9 mouse cellular contexts compared by ENCODE assay signal in genomic region chr5:104058021-104058420, GRCm38 (mm10). TPM values are rescaled to one million over a fixed set of nuclear protein-coding genes. Genes with fewer than 3 reads are reported as not detected.
DNase-seq lines count a peak whose midpoint lies in the region; ATAC-seq and TF ChIP-seq lines count a peak whose summit lies in the region.
"Had no signal": no experiment of that assay in that cellular context is flagged by ENCODE, and none has a peak within 500 bp of the region (broad histone marks: within the 10 kb centered on the region; RNA-seq: fewer than 3 reads in every experiment).

No protein-coding gene starts in this region.

- peak; percentile 82 for TF ChIP-seq CTCF in heart, adult 2 months (IDR thresholded peaks at IDR 0.05)
- peak; percentile 75; the same call in 1 of the 2 replicates for TF ChIP-seq CTCF in testis, adult 2 months (IDR thresholded peaks at IDR 0.05; ENCODE audit: control insufficient read depth, insufficient read depth, insufficient replicate concordance, low read depth, low read length)
- TF ChIP-seq CTCF in spleen, adult 2 months (IDR thresholded peaks at IDR 0.05; ENCODE audit: extremely low read depth, insufficient read depth, insufficient read length, insufficient replicate concordance), result peak; percentile 78

- H3K79me2 ChIP-seq in heart, adult 2 months (replicated peaks; ENCODE audit: control insufficient read depth, insufficient read depth, low read length), result no peaks in the 10 kb centered on the region

- no peak overlapping the region for H3K27ac ChIP-seq in heart, adult 2 months
- H3K27ac ChIP-seq in testis, adult 2 months (ENCODE audit: control insufficient read depth, insufficient read depth, low read depth, low read length), result no peak overlapping the region
- H3K27ac ChIP-seq in limb, embryonic 11.5 days (replicated peaks; ENCODE audit: low read depth, low read length), result no peak overlapping the region
- H3K27ac ChIP-seq in spleen, adult 2 months (ENCODE audit: insufficient read depth, low read length), result no peak overlapping the region
- no peak overlapping the region for H3K27ac ChIP-seq in neural tube, embryonic 15.5 days (replicated peaks)
- H3K27ac ChIP-seq: neural tube, embryonic 12.5 days had no signal

- H3K9ac ChIP-seq in heart, adult 2 months (ENCODE audit: low read depth, low read length), result no peak overlapping the region
- no peak overlapping the region for H3K9ac ChIP-seq in limb, embryonic 11.5 days (ENCODE audit: low read length)
- no peak overlapping the region for H3K9ac ChIP-seq in neural tube, embryonic 15.5 days (replicated peaks)
- H3K9ac ChIP-seq: neural tube, embryonic 12.5 days had no signal

- no peaks in the 10 kb centered on the region for H3K27me3 ChIP-seq in heart, adult 2 months (ENCODE audit: control insufficient read depth, insufficient read depth, low read length)
- no peaks in the 10 kb centered on the region for H3K27me3 ChIP-seq in testis, adult 2 months (ENCODE audit: control insufficient read depth, insufficient read depth, low read length)
- H3K27me3 ChIP-seq in limb, embryonic 11.5 days (ENCODE audit: control insufficient read depth, insufficient read depth, low read length), result no peaks in the 10 kb centered on the region
- H3K27me3 ChIP-seq in spleen, adult 2 months (ENCODE audit: control insufficient read depth, insufficient read depth, low read length), result no peaks in the 10 kb centered on the region
- no peaks in the 10 kb centered on the region for H3K27me3 ChIP-seq in neural tube, embryonic 15.5 days (replicated peaks)
- H3K27me3 ChIP-seq: neural tube, embryonic 12.5 days had no signal

- no peak overlapping the region for H3K4me3 ChIP-seq in heart, adult 2 months
- H3K4me3 ChIP-seq in testis, adult 2 months (ENCODE audit: control insufficient read depth, low read depth, low read length), result no peak overlapping the region
- H3K4me3 ChIP-seq in limb, embryonic 11.5 days (ENCODE audit: low read depth, low read length), result no peak overlapping the region
- H3K4me3 ChIP-seq in spleen, adult 2 months (ENCODE audit: extremely low read depth, insufficient read depth, insufficient read length), result no peak overlapping the region
- no peak overlapping the region for H3K4me3 ChIP-seq in neural tube, embryonic 15.5 days (replicated peaks)
- H3K4me3 ChIP-seq: neural tube, embryonic 12.5 days had no signal

- ATAC-seq in limb, embryonic 11.5 days (ENCODE audit: insufficient number of reproducible peaks, low FRiP score, low TSS enrichment, low read depth), result no peak
- no peak for ATAC-seq in neural tube, embryonic 15.5 days (ENCODE audit: low FRiP score)

- no peaks in the 10 kb centered on the region for H3K9me3 ChIP-seq in limb, embryonic 11.5 days (ENCODE audit: control insufficient read depth, low read length)
- no peaks in the 10 kb centered on the region for H3K9me3 ChIP-seq in neural tube, embryonic 15.5 days (replicated peaks)
- H3K9me3 ChIP-seq: neural tube, embryonic 12.5 days had no signal

- no peak overlapping the region for H3K4me2 ChIP-seq in limb, embryonic 11.5 days (ENCODE audit: low read depth, severe bottlenecking)
- no peak overlapping the region for H3K4me2 ChIP-seq in neural tube, embryonic 15.5 days
- H3K4me2 ChIP-seq: neural tube, embryonic 12.5 days had no signal

- no peaks in the 10 kb centered on the region; the same call in 1 of the 2 replicates for H3K4me1 ChIP-seq in heart, adult 2 months (ENCODE audit: control insufficient read depth, insufficient read depth, low read length)
- no peaks in the 10 kb centered on the region; the same call in 1 of the 2 replicates for H3K4me1 ChIP-seq in testis, adult 2 months (ENCODE audit: control insufficient read depth, insufficient read depth, low read length)
- no peaks in the 10 kb centered on the region for H3K4me1 ChIP-seq in limb, embryonic 11.5 days (ENCODE audit: control insufficient read depth, insufficient read depth, low read length)
- H3K4me1 ChIP-seq in spleen, adult 2 months (ENCODE audit: control insufficient read depth, insufficient read depth, insufficient read length), result no peaks in the 10 kb centered on the region
- peaks cover 7% of the 10 kb centered on the region; the same call in 1 of the 2 replicates for H3K4me1 ChIP-seq in neural tube, embryonic 15.5 days
- H3K4me1 ChIP-seq: neural tube, embryonic 12.5 days had no signal

- intact Hi-C loops in heart, adult 2 months (cut with DNase I), result no loop called here
- intact Hi-C loops in heart, postnatal 25 days (cut with DNase I), result loop anchor here (5.0 kb wide), 1 partner anchor 56 kb away; no protein-coding TSS in a partner anchor

- no peak for TF ChIP-seq POLR2A in heart, adult 2 months (IDR thresholded peaks at IDR 0.05; ENCODE audit: insufficient read depth, low read depth, low read length)
- TF ChIP-seq POLR2A in testis, adult 2 months (IDR thresholded peaks at IDR 0.05; ENCODE audit: control insufficient read depth, low read depth, low read length), result no peak
- no peak for TF ChIP-seq POLR2A in spleen, adult 2 months (IDR thresholded peaks at IDR 0.05; ENCODE audit: low read depth, low read length)

- no peak for TF ChIP-seq EP300 in heart, adult 2 months (IDR thresholded peaks at IDR 0.05; ENCODE audit: insufficient read depth, low read depth, low read length)

- WGBS in heart, adult 2 months, result 59% methylated on average over 15 of the region's 15 CpGs
- WGBS in limb, embryonic 11.5 days, result 70% methylated on average over 15 of the region's 15 CpGs
- WGBS in spleen, adult 2 months, result 62% methylated on average over 15 of the region's 15 CpGs
- WGBS in neural tube, embryonic 15.5 days, result 70% methylated on average over 15 of the region's 15 CpGs

- no peaks in the 10 kb centered on the region for H3K36me3 ChIP-seq in heart, adult 2 months (ENCODE audit: control insufficient read depth, insufficient read depth, low read length)
- peaks cover 2% of the 10 kb centered on the region for H3K36me3 ChIP-seq in testis, adult 2 months (ENCODE audit: control insufficient read depth, insufficient read depth, low read length)
- peaks cover 7% of the 10 kb centered on the region; the same call in 1 of the 2 replicates for H3K36me3 ChIP-seq in limb, embryonic 11.5 days (ENCODE audit: control insufficient read depth, insufficient read depth, low read length)
- H3K36me3 ChIP-seq in spleen, adult 2 months (ENCODE audit: control insufficient read depth, insufficient read depth, low read length), result peaks cover 24% of the 10 kb centered on the region
- H3K36me3 ChIP-seq in neural tube, embryonic 15.5 days, result peaks cover 32% of the 10 kb centered on the region

- DNase-seq in heart, adult 2 months, result peak; percentile 36 to 71
- no peak for DNase-seq in heart, postnatal 25 days (ENCODE audit: low spot score)
- DNase-seq in testis, postnatal 14 days (ENCODE audit: low spot score), result no peak
- peak; percentile 40 for DNase-seq in embryo, embryonic 10.5 days (ENCODE audit: low spot score)
- peak; percentile 63 for DNase-seq in limb, embryonic 11.5 days (ENCODE audit: low spot score)
- DNase-seq in spleen, adult 2 months (ENCODE audit: low read depth in 1 of 2, low spot score in 2 of 2), result peak in 1 of 2 experiments; percentile 48

RNA-seq across cellular contexts. Expression of gene Nudt9, which starts 11.9 kb away (rescaled TPM):
- total RNA-seq in heart, adult 2 months (2021), result 10 to 100 TPM; 48.3 to 59.1 TPM
- polyA plus RNA-seq in heart, adult 2 months (2012; rRNA removed), result 38.7 and 39.0 TPM in 2 replicates
- 10 to 100 TPM; 51.4 to 52.3 TPM for total RNA-seq in heart, postnatal 25 days (2021)
- polyA plus RNA-seq in testis, adult 2 months (2012; rRNA removed), result 170 and 195 TPM in 2 replicates
- polyA plus RNA-seq in limb, embryonic 11.5 days (2014; fragmentation: Nextera tagmentation; extraction: Ambion mirVana), result 66.4 and 67.7 TPM in 2 replicates
- polyA plus RNA-seq in spleen, adult 2 months (2012; rRNA removed), result 27.7 and 39.1 TPM in 2 replicates
- 73.0 and 73.2 TPM in 2 replicates for polyA plus RNA-seq in neural tube, embryonic 15.5 days (2015; fragmentation: Nextera tagmentation; extraction: Ambion mirVana)

RNA-seq across cellular contexts. Expression of gene Gm17660, which starts 19.4 kb away (rescaled TPM):
- total RNA-seq in heart, adult 2 months (2021), result not detected
- polyA plus RNA-seq in heart, adult 2 months (2012; rRNA removed), result not detected in 2 replicates
- not detected for total RNA-seq in heart, postnatal 25 days (2021)
- polyA plus RNA-seq in testis, adult 2 months (2012; rRNA removed), result 0.26 and 0.62 TPM in 2 replicates
- polyA plus RNA-seq in limb, embryonic 11.5 days (2014; fragmentation: Nextera tagmentation; extraction: Ambion mirVana), result not detected in 2 replicates
- not detected in 2 replicates for polyA plus RNA-seq in spleen, adult 2 months (2012; rRNA removed)
- not detected in 2 replicates for polyA plus RNA-seq in neural tube, embryonic 15.5 days (2015; fragmentation: Nextera tagmentation; extraction: Ambion mirVana)
- polyA plus RNA-seq: neural tube, embryonic 12.5 days had no signal

RNA-seq across cellular contexts. Expression of gene Hsd17b11, which starts 36.3 kb away (rescaled TPM):
- total RNA-seq in heart, adult 2 months (2021), result 10 to 100 TPM; 23.1 to 30.8 TPM
- 14.0 and 20.6 TPM in 2 replicates for polyA plus RNA-seq in heart, adult 2 months (2012; rRNA removed)
- total RNA-seq in heart, postnatal 25 days (2021), result 10 to 100 TPM; 25.2 to 29.6 TPM
- 5.1 and 5.5 TPM in 2 replicates for polyA plus RNA-seq in testis, adult 2 months (2012; rRNA removed)
- 2.5 and 2.6 TPM in 2 replicates for polyA plus RNA-seq in limb, embryonic 11.5 days (2014; fragmentation: Nextera tagmentation; extraction: Ambion mirVana)
- 12.2 and 13.0 TPM in 2 replicates for polyA plus RNA-seq in spleen, adult 2 months (2012; rRNA removed)
- 4.3 TPM in 2 replicates for polyA plus RNA-seq in neural tube, embryonic 15.5 days (2015; fragmentation: Nextera tagmentation; extraction: Ambion mirVana)

RNA-seq across cellular contexts. Expression of gene Sparcl1, which starts 55.5 kb away (rescaled TPM):
- 100 to 1,000 TPM; 182 to 219 TPM for total RNA-seq in heart, adult 2 months (2021)
- polyA plus RNA-seq in heart, adult 2 months (2012; rRNA removed), result 122 and 281 TPM in 2 replicates
- 100 to 1,000 TPM; 191 to 258 TPM for total RNA-seq in heart, postnatal 25 days (2021)
- 15.8 and 23.1 TPM in 2 replicates for polyA plus RNA-seq in testis, adult 2 months (2012; rRNA removed)
- polyA plus RNA-seq in limb, embryonic 11.5 days (2014; fragmentation: Nextera tagmentation; extraction: Ambion mirVana), result 20.5 and 21.8 TPM in 2 replicates
- polyA plus RNA-seq in spleen, adult 2 months (2012; rRNA removed), result 17.3 and 18.0 TPM in 2 replicates
- polyA plus RNA-seq in neural tube, embryonic 15.5 days (2015; fragmentation: Nextera tagmentation; extraction: Ambion mirVana), result 479 and 515 TPM in 2 replicates

Comparison
In these comparisons a context has a peak if more than half of its experiments do, and no peak if none do; other contexts are left out.
1. DNase-seq: peak in heart, adult 2 months (2 of 2), embryo, embryonic 10.5 days (single experiment) and limb, embryonic 11.5 days (single experiment); none in heart, postnatal 25 days (single experiment) and testis, postnatal 14 days (single experiment).
2. Peak in every context shown above with its lines, with median percentiles within 50 percentile points of each other: CTCF ChIP-seq.